Mouse (Mus musculus): ENCODE results near the gene Nicn1. TPM values are rescaled to one million over a fixed set of nuclear protein-coding genes. Genes with fewer than 3 reads are reported as not detected.
"Not testable (repeated sequence)": the region's sequence is repeated elsewhere in the genome, so short reads cannot be mapped to it uniquely, and the experiment has no call there.

Nicn1 gene
- polyA plus RNA-seq, 1 experiment from 2014 or later: 23.9 TPM

- Histone ChIP-seq H3K4me3 (peak overlapping the region; percentile 92), H3K9me3 (replicated peaks) (no peaks in the 10 kb centered on the region), H3K27me3 (no peaks in the 10 kb centered on the region), H3K9ac (peak overlapping the region; percentile 57), H3K36me3 (no peaks in the 10 kb centered on the region), H3K4me2 (peak overlapping the region; percentile 80), H3K27ac (peak overlapping the region; percentile 99), H3K4me1 (replicated peaks) (peaks cover 70% of the 10 kb centered on the region)
- WGBS: 4% methylated on average over 10 of the region's 10 CpGs
- peak; percentile 54 for ATAC-seq (replicated peaks; ENCODE audit: insufficient number of reproducible peaks, insufficient read depth, low FRiP score, low read depth)
Measured at GRCm38 (mm10) chr9:108264191-108264921, 25.9 kb upstream of the Nicn1 start.

DNA sequence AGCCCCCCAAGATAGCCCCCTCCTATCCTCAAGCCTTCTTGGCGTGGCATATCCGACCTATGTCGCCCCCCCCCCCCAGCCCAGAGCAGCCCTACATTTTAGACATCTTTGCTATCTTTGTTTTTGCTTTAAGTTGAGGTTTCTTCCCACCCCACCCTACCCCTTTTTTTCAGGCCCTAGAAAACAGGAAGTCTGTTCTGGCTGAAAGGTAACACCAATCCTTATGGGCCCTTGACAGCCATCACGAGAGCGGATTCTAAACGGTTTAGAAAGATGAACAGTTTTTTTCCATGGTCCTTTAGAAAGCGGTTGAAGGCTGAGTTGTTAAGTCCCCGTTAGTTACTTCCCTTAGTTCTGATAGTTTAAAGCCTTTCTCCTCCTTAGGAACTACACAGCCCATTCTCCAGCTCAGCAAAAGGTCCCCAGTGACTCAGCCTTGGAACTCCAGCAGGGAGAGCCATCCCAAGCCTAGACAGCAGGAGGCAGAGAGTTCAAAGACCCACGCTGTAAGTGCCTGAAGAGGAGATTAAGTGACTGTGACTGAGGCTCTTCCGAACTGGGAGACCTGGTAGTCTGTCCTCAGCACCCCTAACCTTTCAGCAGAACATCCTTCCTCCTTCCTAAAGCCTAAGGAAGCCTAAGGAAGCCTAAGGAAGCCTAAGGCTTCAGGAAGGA is 23.8 kb upstream of the Nicn1 start:
- Histone ChIP-seq H3K9ac (no peak overlapping the region), H3K27me3 (no peaks in the 10 kb centered on the region), H3K9me3 (replicated peaks) (no peaks in the 10 kb centered on the region), H3K4me2 (no peak overlapping the region), H3K27ac (peak overlapping the region; percentile 99; the same call in 1 of the 2 replicates), H3K4me3 (no peak overlapping the region), H3K36me3 (no peaks in the 10 kb centered on the region), H3K4me1 (replicated peaks) (peaks cover 51% of the 10 kb centered on the region)
- no peak for ATAC-seq (replicated peaks; ENCODE audit: insufficient number of reproducible peaks, insufficient read depth, low FRiP score, low read depth)
- WGBS: 61% methylated on average over 10 of the region's 10 CpGs

- no peaks in the 10 kb centered on the region for H3K9me3 ChIP-seq (replicated peaks)
- no peak for ATAC-seq (replicated peaks; ENCODE audit: insufficient number of reproducible peaks, insufficient read depth, low FRiP score, low read depth)
- peaks cover 46% of the 10 kb centered on the region for H3K4me1 ChIP-seq (replicated peaks)
- peak overlapping the region; percentile 18; the same call in 1 of the 2 replicates for H3K4me2 ChIP-seq
- WGBS: 33% methylated on average over 7 of the region's 7 CpGs
- H3K4me3 ChIP-seq: no peak overlapping the region
- peak overlapping the region; percentile 77 for H3K27ac ChIP-seq
- no peaks in the 10 kb centered on the region for H3K36me3 ChIP-seq
- no peaks in the 10 kb centered on the region for H3K27me3 ChIP-seq
- H3K9ac ChIP-seq: no peak overlapping the region
Measured at GRCm38 (mm10) chr9:108267691-108268090, 22.5 kb upstream of the Nicn1 start.

- H3K4me2 ChIP-seq; H3K27me3 ChIP-seq; H3K9me3 ChIP-seq (replicated peaks); H3K4me3 ChIP-seq; H3K9ac ChIP-seq; H3K36me3 ChIP-seq; H3K27ac ChIP-seq; ATAC-seq (replicated peaks; ENCODE audit: insufficient number of reproducible peaks, insufficient read depth, low FRiP score, low read depth): not testable (repeated sequence)
- 59% methylated on average over 7 of the region's 7 CpGs for WGBS
- peaks cover 46% of the 10 kb centered on the region for H3K4me1 ChIP-seq (replicated peaks)
Measured at GRCm38 (mm10) chr9:108268701-108269100, 21.5 kb upstream of the Nicn1 start.

- H3K9ac ChIP-seq: no peak overlapping the region
- H3K36me3 ChIP-seq: no peaks in the 10 kb centered on the region
- H3K4me2 ChIP-seq: no peak overlapping the region
- no peak for ATAC-seq (replicated peaks; ENCODE audit: insufficient number of reproducible peaks, insufficient read depth, low FRiP score, low read depth)
- H3K4me1 ChIP-seq (replicated peaks): peaks cover 34% of the 10 kb centered on the region
- H3K27ac ChIP-seq: peak overlapping the region; percentile 7; the same call in 1 of the 2 replicates
- H3K9me3 ChIP-seq (replicated peaks): no peaks in the 10 kb centered on the region
- H3K4me3 ChIP-seq: no peak overlapping the region
- H3K27me3 ChIP-seq: no peaks in the 10 kb centered on the region
- WGBS: 14% methylated on average over 2 of the region's 2 CpGs
Measured at GRCm38 (mm10) chr9:108271941-108272340, 18.3 kb upstream of the Nicn1 start.

- Histone ChIP-seq H3K36me3 (no peaks in the 10 kb centered on the region), H3K27ac (peak overlapping the region; percentile 7; the same call in 1 of the 2 replicates), H3K4me3 (no peak overlapping the region), H3K9me3 (replicated peaks) (no peaks in the 10 kb centered on the region), H3K4me1 (replicated peaks) (peaks cover 29% of the 10 kb centered on the region), H3K27me3 (no peaks in the 10 kb centered on the region), H3K9ac (no peak overlapping the region), H3K4me2 (no peak overlapping the region)
- ATAC-seq (replicated peaks; ENCODE audit: insufficient number of reproducible peaks, insufficient read depth, low FRiP score, low read depth): no peak
- WGBS: 49% methylated on average over 5 of the region's 5 CpGs
Measured at GRCm38 (mm10) chr9:108272691-108273090, 17.5 kb upstream of the Nicn1 start.

DNA sequence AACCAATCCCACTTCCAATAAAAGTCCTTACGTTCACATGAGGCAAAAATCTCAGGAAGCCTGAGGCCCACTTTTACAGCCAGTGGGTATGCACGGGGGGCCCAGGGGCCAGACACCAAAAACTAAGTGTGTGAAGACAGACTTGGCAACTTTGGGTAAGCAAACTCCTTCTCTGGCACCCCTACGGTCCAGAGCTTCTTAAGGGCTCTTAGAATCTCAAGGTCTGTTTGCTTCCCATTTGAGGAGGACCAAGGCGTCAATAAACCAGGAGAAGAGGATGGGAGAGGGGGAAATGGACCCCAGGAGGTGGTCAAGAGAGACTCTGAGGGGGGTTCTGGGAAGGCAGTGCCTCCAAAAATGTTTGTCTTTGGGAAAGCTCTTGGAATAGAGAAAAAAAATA is 16.7 kb upstream of the Nicn1 start:
- ATAC-seq (replicated peaks; ENCODE audit: insufficient number of reproducible peaks, insufficient read depth, low FRiP score, low read depth): no peak
- 78% methylated on average over 4 of the region's 4 CpGs for WGBS
- H3K27ac ChIP-seq: no peak overlapping the region

GRCm38 (mm10) chr9:108274476-108275330 is 15.5 kb upstream of the Nicn1 start:
- H3K4me1 ChIP-seq (replicated peaks): peaks cover 21% of the 10 kb centered on the region
- ATAC-seq (replicated peaks; ENCODE audit: insufficient number of reproducible peaks, insufficient read depth, low FRiP score, low read depth): no peak
- H3K36me3 ChIP-seq: no peaks in the 10 kb centered on the region
- H3K9ac ChIP-seq: no peak overlapping the region
- no peaks in the 10 kb centered on the region for H3K27me3 ChIP-seq
- no peak overlapping the region for H3K4me2 ChIP-seq
- peak overlapping the region; percentile 2; the same call in 1 of the 2 replicates for H3K27ac ChIP-seq
- H3K9me3 ChIP-seq (replicated peaks): no peaks in the 10 kb centered on the region
- H3K4me3 ChIP-seq: no peak overlapping the region
- WGBS: 63% methylated on average over 5 of the region's 5 CpGs

More for the DNA sequence above, 16.7 kb upstream of the Nicn1 start:
- H3K9ac ChIP-seq: no peak overlapping the region
- H3K4me1 ChIP-seq (replicated peaks): peaks cover 24% of the 10 kb centered on the region
- H3K36me3 ChIP-seq: no peaks in the 10 kb centered on the region
- no peak overlapping the region for H3K4me2 ChIP-seq
- H3K9me3 ChIP-seq (replicated peaks): no peaks in the 10 kb centered on the region
- no peaks in the 10 kb centered on the region for H3K27me3 ChIP-seq
- H3K4me3 ChIP-seq: no peak overlapping the region

GRCm38 (mm10) chr9:108275331-108275659 is 14.9 kb upstream of the Nicn1 start:
- H3K27me3 ChIP-seq: no peaks in the 10 kb centered on the region
- 25% methylated on average over 6 of the region's 6 CpGs for WGBS
- H3K4me2 ChIP-seq: 0 out of 2 replicates have a peak overlapping the region, but pooled peaks have one; percentile 10
- H3K36me3 ChIP-seq: no peaks in the 10 kb centered on the region
- H3K9ac ChIP-seq: no peak overlapping the region
- H3K4me1 ChIP-seq (replicated peaks): peaks cover 25% of the 10 kb centered on the region
- ATAC-seq (replicated peaks; ENCODE audit: insufficient number of reproducible peaks, insufficient read depth, low FRiP score, low read depth): no peak
- H3K4me3 ChIP-seq: no peak overlapping the region
- H3K9me3 ChIP-seq (replicated peaks): no peaks in the 10 kb centered on the region
- H3K27ac ChIP-seq: peak overlapping the region; percentile 2; the same call in 1 of the 2 replicates

DNA sequence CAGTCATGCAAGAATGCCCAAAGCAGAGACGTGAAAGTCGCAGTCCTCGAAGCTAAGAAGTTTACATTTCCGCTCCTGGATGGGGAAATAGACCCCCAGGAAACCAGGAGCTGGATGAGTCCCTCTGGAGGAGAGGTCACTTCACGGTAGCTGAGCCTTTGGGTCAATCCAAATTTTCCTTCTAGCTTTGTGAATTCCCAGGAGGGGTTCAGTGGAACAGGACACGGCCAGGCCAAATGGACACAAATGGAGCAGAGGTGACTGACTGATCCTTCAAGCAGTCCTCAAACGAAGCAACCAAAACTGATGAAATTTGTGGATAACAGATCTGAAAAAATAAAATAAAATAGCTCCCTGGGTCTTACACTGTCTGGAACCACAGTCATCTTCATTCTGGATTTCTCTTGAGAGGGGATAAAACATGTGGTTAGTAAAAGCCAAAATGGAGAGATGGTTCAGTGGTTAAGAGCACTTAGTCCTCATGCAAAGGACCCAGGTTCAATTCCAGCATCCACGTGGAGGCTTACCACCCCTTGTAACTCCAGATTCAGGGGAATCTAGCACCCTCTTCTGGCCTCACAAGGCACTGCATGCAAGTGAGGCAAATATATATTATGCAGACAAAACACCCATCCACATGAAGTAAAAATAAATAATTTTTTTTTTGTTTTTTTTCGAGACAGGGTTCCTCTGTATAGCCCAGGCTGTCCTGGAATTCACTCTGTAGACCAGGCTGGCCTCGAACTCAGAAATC is 11.4 kb upstream of the Nicn1 start:
- WGBS: 72% methylated on average over 10 of the region's 10 CpGs
- no peak overlapping the region for H3K9ac ChIP-seq
- H3K27me3 ChIP-seq: no peaks in the 10 kb centered on the region
- H3K4me3 ChIP-seq: no peak overlapping the region
- H3K4me2 ChIP-seq: no peak overlapping the region
- H3K4me1 ChIP-seq (replicated peaks): peaks cover 21% of the 10 kb centered on the region
- H3K36me3 ChIP-seq: no peaks in the 10 kb centered on the region
- H3K9me3 ChIP-seq (replicated peaks): no peaks in the 10 kb centered on the region
- H3K27ac ChIP-seq: no peak overlapping the region
- no peak for ATAC-seq (replicated peaks; ENCODE audit: insufficient number of reproducible peaks, insufficient read depth, low FRiP score, low read depth)

Data from heart, embryonic 15.5 days (tissue).